Mouse (Mus musculus) heart, postnatal 0 days (tissue): ENCODE results near the gene Ascc2.
"Not testable (repeated sequence)": the region's sequence is repeated elsewhere in the genome, so short reads cannot be mapped to it uniquely, and the experiment has no call there.

ENCODE experiments used
- CTCF ChIP-seq: IDR thresholded peaks from 2 replicates; pipeline ENCODE4 v1.5.1; 2016; ENCODE audit warnings: antibody characterized with exemption, control low read depth, low read depth
- EP300 ChIP-seq: IDR thresholded peaks from 2 replicates; pipeline ENCODE4 v1.6.1; 2016; ENCODE audit warnings: antibody characterized with exemption, low read depth

DNA sequence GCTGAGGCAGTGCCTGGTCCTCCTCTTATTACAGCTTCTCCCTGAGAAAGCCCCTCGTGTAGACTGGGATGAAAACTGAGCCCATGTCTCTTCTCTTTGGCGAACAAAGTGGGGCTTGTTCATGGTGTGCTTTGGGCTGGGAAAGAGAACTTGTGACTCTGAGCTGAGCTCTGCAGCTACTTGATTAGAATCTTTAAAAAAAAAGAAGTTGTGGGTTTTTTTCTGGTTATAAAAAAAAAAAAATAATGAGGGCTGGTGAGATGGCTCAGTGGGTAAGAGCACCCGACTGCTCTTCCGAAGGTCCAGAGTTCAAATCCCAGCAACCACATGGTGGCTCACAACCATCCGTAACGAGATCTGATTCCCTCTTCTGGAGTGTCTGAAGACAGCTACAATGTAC is 7.6 kb downstream of the Ascc2 start:
- TF ChIP-seq CTCF, EP300: not testable (repeated sequence)
